Mouse (Mus musculus): Measurements from ENCODE around the gene Prr19.

Prr19 gene

DNA sequence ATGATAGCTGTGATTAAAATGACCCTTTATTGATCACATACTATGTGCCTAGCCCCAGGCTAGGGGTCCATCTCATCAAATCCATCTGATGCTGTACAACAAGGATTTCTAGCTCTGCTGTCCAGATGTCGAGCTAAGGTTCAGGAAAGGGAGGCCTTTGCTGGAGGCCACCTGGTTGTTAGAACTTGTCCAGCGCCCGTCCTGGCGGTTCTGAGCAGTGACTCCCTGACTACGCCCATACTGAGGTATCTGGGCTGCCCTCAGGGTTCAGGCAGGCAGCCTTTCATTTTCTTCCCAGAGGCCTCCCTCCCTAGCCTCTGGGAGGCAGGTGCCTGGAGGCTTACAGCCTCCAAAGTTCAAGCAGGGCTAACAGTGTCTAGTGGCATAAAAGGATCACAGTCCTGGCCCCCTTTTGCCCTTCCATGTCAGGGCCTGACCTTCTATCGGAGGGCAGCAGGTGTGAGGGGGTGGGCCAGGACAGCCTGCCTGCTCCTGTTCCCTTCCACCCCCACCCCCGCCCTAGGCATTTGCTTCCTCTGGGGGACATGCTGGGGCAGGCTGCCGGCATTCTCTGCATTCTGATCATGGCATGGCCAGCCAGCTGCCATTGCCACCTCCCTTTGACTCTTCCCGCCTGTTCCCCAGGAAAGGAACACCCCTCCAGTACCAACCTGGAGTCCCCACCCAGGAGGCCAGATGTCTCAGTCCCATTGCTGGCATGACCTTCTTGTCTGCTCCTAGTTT, 25.5 kb upstream of the Prr19 start:
- DNase-seq (ENCODE audit: low read depth, low spot score): no peak

DNA sequence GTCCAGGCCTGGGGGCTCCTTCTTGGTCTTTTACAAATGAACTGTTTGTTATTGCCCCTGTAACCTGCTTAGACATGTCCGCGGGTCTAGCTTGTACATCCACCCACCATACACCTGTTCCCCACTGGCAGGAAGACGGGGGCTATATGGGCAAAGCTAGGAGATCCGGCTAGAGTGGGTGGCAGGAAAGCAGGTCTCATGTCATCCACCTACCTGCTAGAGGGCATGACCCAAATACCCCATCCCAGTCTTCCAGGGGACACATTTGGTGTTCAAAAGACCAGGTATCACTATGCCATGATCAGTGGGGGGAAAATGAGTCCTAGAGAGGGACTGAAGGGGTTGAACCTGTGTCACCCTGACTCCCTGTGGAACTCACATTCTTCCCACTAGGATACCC, 23.8 kb upstream of the Prr19 start:
- DNase-seq (ENCODE audit: low read depth, low spot score): no peak

DNA sequence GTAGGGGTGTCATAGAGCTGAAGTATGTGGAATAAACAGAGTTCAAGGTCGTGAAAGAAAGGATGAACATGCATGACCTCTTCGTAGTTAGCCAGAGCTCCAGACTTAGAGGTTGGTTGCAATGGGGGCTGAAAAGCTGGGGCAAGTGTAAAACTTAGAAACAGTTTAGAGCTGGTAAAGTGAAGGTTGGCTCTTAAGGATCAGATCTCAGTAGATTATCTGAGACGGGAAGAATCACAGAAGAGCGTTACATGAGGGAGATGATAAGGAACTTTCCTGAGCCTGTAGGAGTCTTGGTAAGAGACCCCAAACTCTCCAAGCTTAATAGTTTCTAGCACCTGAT, 23.2 kb upstream of the Prr19 start:
- no peak for DNase-seq (ENCODE audit: low read depth, low spot score)

DNA sequence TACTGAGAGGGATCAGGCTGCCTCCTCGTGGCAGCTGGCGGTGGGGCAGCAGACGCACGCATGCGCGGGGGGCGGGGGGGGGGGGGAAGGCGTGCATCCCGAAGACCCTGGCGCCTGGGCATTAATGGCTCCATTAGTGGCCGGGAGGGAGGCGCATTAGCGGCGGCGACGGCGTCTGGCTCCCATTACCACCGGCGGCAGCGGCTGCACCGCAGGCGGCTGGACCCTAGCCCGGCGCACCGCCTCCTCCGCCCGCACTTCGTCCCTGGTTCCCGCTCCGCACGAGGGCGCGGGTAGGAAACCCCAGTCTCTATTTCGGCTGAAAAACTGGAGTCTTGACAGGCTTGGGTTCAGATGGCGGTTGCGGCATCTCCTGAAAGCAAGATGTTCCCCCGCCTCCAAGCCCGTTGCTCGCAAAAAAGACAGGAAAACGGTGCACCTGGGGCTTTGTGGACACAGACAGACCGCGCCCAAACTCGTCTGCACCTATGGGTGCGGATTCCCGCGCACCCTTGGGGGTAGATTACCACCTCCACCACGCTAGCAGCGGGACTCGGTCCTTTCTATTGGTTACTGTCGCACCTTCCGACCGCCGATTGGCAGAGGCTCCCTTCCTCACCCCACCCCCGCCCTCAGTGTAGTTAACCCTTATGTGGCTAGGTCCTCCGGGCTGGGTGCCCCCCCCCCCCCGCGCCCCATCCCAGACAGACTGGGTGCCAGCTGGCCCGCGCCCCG, 22.7 kb upstream of the Prr19 start:
- peak; percentile 91 for DNase-seq (ENCODE audit: low read depth, low spot score)

DNA sequence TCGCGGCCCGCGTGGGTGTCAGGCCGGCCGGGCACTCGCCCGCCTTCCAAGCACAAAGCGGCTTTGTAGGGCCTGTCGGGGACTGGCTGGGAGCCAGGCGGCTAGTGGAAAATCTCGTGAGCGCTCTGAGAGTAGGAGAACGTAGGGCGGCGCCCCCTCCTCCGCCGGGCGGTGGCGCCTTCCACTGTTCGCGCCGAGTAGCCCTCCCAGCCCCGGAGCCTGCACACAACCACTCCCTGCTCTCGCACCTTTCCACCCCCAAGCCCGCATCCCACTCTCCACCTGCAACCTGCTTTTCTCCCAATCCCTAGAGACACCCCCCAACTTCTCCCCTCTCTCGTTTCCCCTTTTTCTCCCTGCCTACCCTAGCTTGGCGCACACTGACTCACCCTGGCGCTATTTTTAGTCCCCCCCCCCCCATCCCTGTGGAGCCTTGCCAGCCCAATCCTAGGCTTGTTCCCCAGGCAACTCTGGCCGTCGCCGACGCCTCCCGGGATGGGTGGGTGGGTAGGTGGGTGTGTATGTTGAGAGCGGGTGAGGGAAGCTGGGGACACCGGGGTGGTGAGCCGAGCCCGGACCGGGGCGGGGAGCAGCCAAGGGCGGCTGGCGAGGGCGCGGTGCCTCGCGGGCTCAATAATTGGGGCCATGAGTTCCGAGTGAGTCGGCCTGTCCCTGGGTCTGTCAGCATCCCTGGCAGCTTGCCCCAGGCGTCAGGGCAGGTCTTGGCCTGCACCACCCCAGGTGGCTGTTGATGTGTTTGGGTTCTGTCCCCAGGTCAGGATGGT, 21.9 kb upstream of the Prr19 start:
- peak; percentile 74 for DNase-seq (ENCODE audit: low read depth, low spot score)

DNA sequence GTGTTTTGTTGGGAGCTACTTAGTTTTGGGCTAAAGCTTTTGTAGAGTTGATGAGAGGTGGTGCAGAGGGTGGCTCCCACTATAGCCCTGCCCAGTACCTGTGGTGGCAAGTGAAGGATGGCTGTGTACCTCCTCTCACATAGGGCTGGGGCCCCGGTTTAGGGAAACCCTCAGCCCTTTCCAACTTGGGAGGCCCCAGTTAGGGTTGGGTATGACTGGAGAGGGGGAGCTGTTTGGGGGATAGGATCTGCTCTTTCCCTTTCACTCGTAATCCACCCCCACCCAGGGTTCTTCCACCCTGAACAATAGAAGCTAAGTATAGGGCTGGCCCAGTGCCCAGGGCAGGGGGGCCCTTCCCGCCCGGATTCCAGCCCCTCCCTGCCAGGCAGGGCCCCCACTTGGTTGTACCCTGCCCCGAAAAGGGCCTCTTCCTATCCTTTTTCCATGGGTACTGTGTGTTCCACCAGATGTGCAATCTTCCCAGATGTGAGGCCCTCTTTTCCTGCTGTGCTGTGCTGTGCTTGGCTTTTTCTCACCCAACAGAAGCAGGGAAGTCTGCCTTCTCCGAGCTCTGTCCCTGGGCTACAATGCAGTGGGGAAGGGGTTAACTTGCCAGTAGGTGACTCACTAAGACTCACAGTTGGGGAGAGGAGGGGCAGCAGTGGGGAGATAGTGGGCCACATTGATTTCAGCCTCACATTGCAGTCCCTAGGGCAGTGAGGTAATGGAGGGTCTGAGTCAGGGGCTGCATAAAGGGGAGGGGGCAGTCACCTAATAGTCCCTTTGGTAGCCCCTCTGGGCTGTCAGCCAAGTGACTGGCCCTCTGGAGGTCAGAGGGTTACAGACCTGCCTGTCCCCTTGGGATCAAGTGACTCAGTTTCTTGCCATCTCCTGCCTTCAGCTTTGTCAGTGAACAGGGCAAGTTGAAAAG, 21.1 kb upstream of the Prr19 start:
- no peak for DNase-seq (ENCODE audit: low read depth, low spot score)

DNA sequence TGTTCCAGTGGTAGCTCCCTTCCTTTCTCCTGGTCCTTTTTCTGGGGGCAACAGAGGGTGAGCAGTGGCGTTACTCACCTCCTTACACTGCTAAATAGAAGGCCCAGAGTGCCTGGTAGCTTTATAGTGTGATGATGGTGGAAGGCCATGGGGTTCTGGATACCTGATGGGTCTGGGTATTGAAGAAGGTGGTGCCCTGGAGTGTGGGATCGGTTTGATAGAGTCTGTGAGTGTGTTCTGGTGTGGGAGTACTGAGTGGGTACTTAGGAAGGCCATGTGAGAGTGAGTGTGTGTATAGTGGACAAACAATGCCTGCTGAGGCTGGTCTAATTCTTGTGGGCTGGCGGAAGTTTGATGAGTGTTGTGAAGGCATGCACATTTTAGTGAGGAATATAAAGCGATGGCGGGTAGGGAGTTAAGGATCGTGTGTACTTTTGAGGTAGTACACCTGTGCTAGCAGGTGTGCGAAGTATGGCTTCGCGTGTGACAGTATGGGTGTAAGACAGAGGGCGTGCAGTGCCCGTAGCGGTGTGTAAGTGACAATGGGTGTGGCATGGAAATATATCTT, 20.0 kb upstream of the Prr19 start:
- DNase-seq (ENCODE audit: low read depth, low spot score): no peak

DNA sequence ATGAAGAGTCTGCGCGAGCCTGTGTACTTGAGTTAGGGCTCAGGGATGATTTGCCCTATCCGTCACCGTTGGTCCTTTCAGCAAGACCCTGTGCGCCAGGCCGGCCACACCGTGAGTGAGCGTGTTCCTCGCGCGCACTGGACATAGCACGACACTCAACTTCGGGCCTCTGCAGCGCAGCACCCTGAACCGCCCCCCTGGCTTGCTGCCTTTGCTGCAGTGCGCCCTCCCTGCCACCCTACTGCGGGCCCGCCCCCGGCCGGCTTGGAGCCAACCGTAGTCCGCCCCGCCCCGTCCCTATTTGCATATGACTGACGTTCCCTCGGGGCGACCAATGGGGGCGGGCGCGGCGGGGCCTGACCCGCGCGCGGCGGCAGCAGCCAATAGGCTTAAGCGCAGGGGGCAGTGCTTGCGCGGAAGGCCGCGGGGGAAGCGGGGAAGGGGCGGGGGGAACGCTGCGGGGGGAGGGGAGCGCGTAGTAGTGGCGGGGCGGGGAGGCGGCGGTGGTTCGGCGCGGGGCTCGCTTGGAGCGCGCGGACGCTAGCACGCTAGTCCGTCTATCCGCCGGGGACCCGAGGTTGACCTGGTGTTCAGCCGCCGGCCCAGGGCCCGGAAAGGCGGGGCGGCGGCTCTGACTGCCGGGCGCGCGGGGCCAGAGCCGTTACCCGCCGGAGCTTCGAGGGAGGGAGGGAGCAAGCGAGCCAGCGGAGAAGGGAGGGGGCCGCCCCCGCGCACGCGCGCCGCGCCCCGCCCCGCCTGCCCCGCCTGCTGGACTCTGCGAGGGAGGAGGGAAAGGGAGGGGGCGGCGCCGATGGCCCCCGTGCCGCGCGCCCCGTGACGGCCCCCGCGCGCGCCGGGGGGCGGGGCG, 19.2 kb upstream of the Prr19 start:
- peak; percentile 94 for DNase-seq (ENCODE audit: low read depth, low spot score)

DNA sequence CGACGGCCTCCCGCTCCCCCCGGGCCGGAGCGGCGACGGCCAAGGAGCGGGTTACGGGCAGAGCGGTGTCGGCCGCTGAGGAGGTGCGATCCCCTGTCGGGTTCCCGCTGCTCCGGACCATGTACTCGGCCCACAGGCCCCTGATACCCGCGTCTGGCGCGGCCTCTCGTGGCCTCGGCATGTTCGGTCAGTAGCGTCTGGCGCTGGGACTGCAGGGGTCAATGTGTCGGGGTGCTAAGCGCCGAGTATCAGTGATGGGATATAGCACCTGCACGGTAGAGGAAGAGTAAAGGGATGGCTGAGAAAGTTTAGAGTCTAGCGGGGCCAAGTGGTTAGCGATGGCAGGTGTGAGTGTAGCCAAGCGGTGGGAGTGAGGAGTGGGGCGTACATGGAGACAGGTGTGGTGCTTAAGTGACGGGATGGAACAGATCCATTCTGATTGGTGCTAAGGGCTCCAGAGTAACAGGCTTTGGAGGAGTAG, 18.4 kb upstream of the Prr19 start:
- no peak for DNase-seq (ENCODE audit: low read depth, low spot score)

DNA sequence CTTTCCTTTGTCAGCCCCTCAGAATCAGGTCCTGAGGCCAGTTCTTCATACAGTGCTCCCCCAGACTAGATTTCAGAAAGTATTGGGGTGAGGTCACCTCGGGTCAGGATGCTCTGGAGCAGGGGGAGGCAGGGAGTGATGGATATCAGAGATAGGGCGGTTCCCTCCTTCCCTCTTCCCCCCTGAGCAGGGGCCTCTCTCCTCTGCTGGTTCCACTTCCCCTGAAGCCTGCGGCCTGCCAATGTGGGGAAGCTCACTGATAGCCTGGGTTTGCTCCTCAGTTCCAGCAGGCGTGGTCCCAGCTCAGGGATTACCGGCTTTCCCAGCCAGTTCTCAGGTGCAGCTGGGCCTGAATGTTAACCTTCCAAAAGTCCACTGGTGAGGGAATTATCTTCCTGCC, 17.6 kb upstream of the Prr19 start:
- no peak for DNase-seq (ENCODE audit: low read depth, low spot score)

DNA sequence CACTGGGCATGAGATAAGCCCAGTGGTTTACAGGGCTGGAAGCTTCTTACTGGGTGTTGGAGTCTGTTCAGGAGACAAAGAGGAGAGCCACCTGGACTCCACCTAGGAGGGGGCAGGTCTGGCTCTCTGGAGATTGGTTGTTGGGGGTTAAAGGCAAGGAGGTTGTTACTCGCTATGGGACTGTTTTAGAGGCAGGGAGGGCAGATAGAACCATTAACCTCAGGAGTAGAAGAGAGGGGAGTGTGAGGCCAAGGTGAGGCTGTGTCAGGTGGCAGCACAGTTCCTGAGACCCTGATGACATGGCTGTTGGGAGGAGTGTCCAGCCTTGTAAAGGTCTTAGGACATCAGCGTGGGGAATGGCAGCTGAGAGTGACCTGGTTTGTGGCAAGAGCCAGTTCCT, 17.0 kb upstream of the Prr19 start:
- no peak for DNase-seq (ENCODE audit: low read depth, low spot score)

DNA sequence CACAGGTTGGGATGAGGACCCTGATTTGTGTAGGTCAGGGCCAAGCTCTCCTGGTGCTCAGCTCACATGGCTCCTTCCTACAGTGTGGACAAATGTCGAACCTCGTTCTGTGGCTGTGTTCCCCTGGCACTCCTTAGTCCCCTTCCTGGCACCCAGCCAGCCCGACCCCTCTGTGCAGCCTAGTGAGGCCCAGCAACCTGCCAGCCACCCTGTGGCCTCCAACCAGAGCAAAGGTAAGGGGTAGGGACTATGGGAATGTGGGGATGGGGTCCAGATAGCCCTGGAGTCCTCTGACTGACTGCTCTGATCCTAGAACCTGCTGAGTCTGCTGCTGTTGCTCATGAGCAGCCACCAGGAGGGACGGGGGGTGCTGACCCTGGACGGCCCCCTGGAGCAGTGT, 16.4 kb upstream of the Prr19 start:
- DNase-seq (ENCODE audit: low read depth, low spot score): no peak

DNA sequence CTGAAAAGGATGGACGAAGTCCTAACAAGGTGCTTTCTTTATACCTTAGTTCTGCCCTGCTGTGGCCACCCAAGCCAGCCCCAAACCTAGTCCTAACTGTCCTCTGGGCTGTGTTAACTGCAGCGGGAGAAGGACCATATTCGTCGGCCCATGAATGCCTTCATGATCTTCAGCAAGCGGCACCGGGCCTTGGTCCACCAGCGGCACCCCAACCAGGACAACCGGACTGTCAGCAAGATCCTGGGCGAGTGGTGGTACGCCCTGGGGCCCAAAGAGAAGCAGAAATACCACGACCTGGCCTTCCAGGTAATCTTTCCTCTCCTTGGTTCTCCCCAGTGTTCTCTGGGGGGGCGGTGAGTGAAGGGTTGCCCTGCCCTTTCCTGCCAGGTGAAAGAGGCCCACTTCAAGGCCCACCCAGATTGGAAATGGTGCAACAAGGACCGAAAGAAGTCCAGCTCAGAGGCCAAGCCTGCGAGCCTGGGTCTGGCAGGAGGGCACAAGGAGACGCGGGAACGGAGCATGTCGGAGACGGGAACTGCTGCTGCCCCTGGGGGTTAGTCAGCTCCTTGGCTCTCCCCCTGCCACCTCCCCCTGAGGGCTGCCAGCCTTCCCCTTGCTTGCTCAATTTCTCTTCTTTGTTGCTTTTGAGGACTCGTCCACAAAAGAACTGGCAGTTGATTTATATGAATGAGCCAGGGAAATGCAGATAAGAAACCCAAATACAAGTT, 15.5 kb upstream of the Prr19 start:
- DNase-seq (ENCODE audit: low read depth, low spot score): no peak

DNA sequence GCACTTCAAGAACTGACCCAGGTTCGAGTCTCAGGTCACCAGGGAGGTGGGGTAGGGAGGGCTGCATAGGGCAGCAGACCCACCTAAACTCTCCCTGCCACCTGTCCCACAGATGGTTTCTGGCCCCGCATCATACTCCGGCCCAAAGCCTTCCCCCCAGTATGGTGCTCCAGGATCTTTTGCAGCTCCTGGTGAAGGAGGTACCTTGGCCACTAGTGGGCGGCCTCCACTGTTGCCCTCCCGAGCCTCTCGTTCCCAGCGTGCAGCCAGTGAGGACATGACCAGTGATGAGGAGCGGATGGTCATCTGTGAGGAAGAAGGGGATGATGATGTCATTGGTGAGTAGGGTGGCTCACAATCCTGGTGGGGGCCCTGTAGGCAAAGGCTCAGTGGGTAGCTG, 14.2 kb upstream of the Prr19 start:
- no peak for DNase-seq (ENCODE audit: low read depth, low spot score)

DNA sequence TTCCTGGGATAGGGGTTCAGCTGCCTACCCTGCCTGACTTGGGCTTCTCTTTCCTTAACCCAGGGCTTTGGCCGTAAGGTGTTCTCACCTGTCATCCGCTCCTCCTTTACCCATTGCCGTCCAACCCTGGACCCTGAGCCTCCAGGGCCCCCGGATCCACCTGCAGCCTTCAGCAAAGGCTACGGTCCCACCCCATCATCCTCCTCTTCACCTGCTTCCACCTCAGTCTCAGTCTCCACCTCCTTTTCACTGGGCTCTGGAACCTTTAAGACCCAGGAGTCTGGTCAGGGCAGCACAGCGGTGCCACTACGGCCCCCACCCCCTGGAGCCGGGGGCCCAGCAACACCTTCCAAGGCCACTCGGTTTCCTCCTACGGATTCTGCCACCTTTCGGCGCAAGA, 13.2 kb upstream of the Prr19 start:
- no peak for DNase-seq (ENCODE audit: low read depth, low spot score)

DNA sequence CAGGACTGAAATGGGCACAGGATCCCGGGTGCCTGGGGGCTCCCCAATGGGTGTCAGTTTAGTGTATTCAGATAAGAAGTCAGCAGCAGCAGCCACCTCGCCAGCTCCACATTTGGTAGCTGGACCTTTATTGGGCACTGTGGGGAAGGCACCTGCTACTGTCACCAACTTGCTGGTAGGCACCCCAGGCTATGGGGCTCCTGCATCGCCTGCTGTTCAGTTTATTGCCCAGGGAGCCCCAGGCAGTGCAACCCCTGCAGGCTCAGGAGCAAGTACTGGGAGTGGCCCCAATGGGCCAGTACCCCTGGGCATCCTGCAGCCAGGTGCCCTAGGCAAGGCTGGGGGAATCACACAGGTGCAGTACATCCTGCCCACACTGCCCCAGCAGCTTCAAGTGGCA, 12.5 kb upstream of the Prr19 start:
- DNase-seq (ENCODE audit: low read depth, low spot score): no peak

DNA sequence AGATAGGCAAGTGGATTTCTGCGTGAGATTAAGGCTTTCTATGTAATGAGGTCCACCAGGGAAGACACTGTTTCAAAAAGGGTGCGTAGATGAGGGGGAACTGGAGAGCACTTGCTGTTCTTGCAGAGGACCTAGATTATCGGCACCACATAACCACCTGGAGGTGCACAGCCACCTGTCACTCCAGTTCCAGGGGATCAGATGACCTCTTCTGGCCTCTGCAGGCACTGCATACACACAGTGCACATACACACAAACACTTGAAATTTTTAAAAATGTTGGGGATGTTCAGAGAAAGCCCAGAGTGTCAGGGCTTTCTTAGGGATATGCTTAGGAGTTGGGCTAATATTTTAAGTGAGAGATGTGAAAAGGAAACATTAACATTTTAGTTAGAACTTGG, 11.3 kb upstream of the Prr19 start:
- DNase-seq (ENCODE audit: low read depth, low spot score): no peak

DNA sequence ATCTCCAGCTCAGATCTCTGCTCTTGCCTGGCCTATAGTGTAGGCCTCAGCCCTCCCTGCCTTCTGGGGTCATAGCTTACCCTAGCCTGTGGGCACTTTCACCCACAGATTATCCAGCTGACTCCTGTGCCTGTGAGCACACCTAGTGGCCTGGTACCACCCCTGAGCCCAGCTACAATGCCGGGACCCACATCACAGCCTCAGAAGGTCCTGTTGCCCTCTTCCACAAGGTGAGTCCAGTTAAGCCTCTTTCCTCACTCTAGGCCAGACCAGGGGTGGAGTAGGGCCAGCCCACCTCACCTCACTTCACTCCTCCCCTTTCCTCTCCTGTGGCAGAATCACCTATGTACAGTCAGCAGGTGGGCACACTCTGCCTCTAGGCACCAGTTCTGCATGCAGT, 10.7 kb upstream of the Prr19 start:
- no peak for DNase-seq (ENCODE audit: low read depth, low spot score)

DNA sequence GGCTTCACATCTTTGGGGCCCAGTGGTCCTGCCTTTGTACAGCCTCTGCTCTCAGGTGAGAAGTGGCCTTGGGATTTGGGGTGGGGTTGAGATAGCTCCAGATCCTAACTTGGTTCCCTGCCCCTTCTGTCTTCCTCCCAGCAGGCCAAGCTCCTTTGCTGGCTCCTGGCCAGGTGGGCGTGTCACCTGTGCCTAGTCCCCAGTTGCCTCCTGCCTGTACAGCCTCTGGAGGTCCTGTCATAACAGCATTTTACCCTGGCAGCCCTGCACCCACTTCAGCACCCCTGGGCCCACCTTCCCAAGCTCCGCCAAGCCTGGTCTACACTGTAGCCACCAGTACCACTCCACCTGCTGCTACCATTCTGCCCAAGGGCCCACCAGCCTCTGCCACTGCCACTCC, 10.3 kb upstream of the Prr19 start:
- no peak for DNase-seq (ENCODE audit: low read depth, low spot score)

DNA sequence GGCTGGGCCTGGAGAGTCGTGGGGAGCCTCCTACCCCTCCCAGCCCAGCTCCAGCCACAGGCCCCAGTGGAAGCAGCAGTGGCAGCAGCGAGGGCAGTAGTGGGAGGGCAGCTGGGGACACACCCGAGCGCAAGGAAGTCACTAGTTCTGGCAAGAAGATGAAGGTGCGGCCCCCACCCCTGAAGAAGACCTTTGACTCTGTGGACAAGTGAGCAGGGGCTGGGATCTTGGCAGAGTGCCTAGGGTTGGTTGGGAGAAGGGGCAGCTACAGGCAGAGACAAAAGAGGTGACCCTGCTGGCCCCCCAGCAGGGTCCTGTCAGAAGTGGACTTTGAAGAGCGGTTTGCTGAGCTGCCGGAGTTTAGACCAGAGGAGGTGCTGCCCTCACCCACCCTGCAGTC, 9.1 kb upstream of the Prr19 start:
- no peak for DNase-seq (ENCODE audit: low read depth, low spot score)
